Comparison of ENCODE assay signal across 8 mouse cellular contexts in genomic region chr6:52211170-52211935, GRCm38 (mm10). TPM values are rescaled to one million over a fixed set of nuclear protein-coding genes. Genes with fewer than 3 reads are reported as not detected.
DNase-seq lines count a peak whose midpoint lies in the region; ATAC-seq and TF ChIP-seq lines count a peak whose summit lies in the region.

No protein-coding gene starts in this region.

- WGBS in kidney, adult 2 months = under 1% methylated on average over 37 of the region's 37 CpGs
- 2% methylated on average over 34 of the region's 37 CpGs for whole genome bisulfite sequencing in liver, embryonic 12.5 days (ENCODE audit: insufficient replicate concordance)
- under 1% methylated on average over 37 of the region's 37 CpGs for WGBS in midbrain, postnatal 0 days
- WGBS in stomach, embryonic 14.5 days = 2% methylated on average over 37 of the region's 37 CpGs

- no peaks in the 10 kb centered on the region for H3K27me3 ChIP-seq in kidney, adult 2 months (replicated peaks; ENCODE audit: control insufficient read depth, insufficient read depth, low read length)
- peaks cover 100% of the 10 kb centered on the region for H3K27me3 ChIP-seq in liver, embryonic 12.5 days (replicated peaks)
- peaks cover 96% of the 10 kb centered on the region for H3K27me3 ChIP-seq in midbrain, postnatal 0 days (ENCODE audit: insufficient read depth, low read length)
- peaks cover 36% of the 10 kb centered on the region for H3K27me3 ChIP-seq in stomach, embryonic 14.5 days (ENCODE audit: control insufficient read depth, insufficient read depth, low read length)

- ATAC-seq in liver, embryonic 12.5 days = no peak
- peak; percentile 58; the same call in 1 of the 2 replicates for ATAC-seq in midbrain, postnatal 0 days (ENCODE audit: low FRiP score)
- ATAC-seq in stomach, embryonic 14.5 days (ENCODE audit: insufficient number of reproducible peaks, insufficient read depth, low FRiP score, low read depth) = peak; percentile 19; the same call in 1 of the 2 replicates

- peak overlapping the region; percentile 99 for H3K27ac ChIP-seq in kidney, adult 2 months (ENCODE audit: insufficient read depth, low read depth, low read length)
- H3K27ac ChIP-seq in liver, embryonic 12.5 days = no peak overlapping the region
- H3K27ac ChIP-seq in midbrain, postnatal 0 days (ENCODE audit: low read depth, low read length) = no peak overlapping the region
- peak overlapping the region; percentile 84; the same call in 1 of the 2 replicates for H3K27ac ChIP-seq in stomach, embryonic 14.5 days (ENCODE audit: low read length)

- peak; percentile 56 for TF ChIP-seq POLR2A in kidney, adult 2 months (IDR thresholded peaks at IDR 0.05; ENCODE audit: low read depth, low read length)

- H3K4me2 ChIP-seq in liver, embryonic 12.5 days = peak overlapping the region; percentile 52
- H3K4me2 ChIP-seq in midbrain, postnatal 0 days (ENCODE audit: low read depth, low read length, poor library complexity, severe bottlenecking) = no peak overlapping the region
- peak overlapping the region; percentile 78 for H3K4me2 ChIP-seq in stomach, embryonic 14.5 days (replicated peaks; ENCODE audit: low read depth, low read length)

- no peaks in the 10 kb centered on the region for H3K36me3 ChIP-seq in kidney, adult 2 months (ENCODE audit: control insufficient read depth, insufficient read depth, low read length)
- H3K36me3 ChIP-seq in liver, embryonic 12.5 days = no peaks in the 10 kb centered on the region
- H3K36me3 ChIP-seq in midbrain, postnatal 0 days (ENCODE audit: insufficient read depth, low read length) = no peaks in the 10 kb centered on the region
- no peaks in the 10 kb centered on the region for H3K36me3 ChIP-seq in stomach, embryonic 14.5 days (ENCODE audit: control insufficient read depth, insufficient read depth, low read length)

- DNase-seq in ovary, postnatal 10 days (ENCODE audit: low spot score) = peak; percentile 65
- no peak for DNase-seq in ovary, adult 18-20 months (ENCODE audit: low spot score)
- peak; percentile 87 for DNase-seq in embryo, embryonic 10 days (ENCODE audit: low spot score)
- DNase-seq in heart, adult 8-10 months (ENCODE audit: low spot score) = peak; percentile 49
- DNase-seq in kidney, adult 2 months = peak; percentile 92
- peak; percentile 86 for DNase-seq in midbrain, postnatal 0 days (ENCODE audit: low spot score)

- peaks cover 21% of the 10 kb centered on the region for H3K4me1 ChIP-seq in kidney, adult 2 months (ENCODE audit: control insufficient read depth, insufficient read depth, low read length)
- peaks cover 10% of the 10 kb centered on the region for H3K4me1 ChIP-seq in liver, embryonic 12.5 days
- no peaks in the 10 kb centered on the region for H3K4me1 ChIP-seq in midbrain, postnatal 0 days (ENCODE audit: insufficient read depth, low read length)
- no peaks in the 10 kb centered on the region for H3K4me1 ChIP-seq in stomach, embryonic 14.5 days (ENCODE audit: control insufficient read depth, insufficient read depth, low read length)

- H3K9ac ChIP-seq in liver, embryonic 12.5 days = no peak overlapping the region
- no peak overlapping the region for H3K9ac ChIP-seq in midbrain, postnatal 0 days (replicated peaks; ENCODE audit: low read length, poor library complexity, severe bottlenecking)
- H3K9ac ChIP-seq in stomach, embryonic 14.5 days (replicated peaks; ENCODE audit: low read depth, low read length) = peak overlapping the region; percentile 62

- TF ChIP-seq CTCF in kidney, adult 2 months (conservative IDR thresholded peaks at IDR 0.05; ENCODE audit: insufficient read depth, insufficient read length, low read depth, low read length) = peak; percentile 71
- peak; percentile 76 for TF ChIP-seq CTCF in midbrain, postnatal 0 days (IDR thresholded peaks at IDR 0.05)

- H3K4me3 ChIP-seq in kidney, adult 2 months (ENCODE audit: insufficient read depth, low read depth, low read length) = peak overlapping the region; percentile 87
- H3K4me3 ChIP-seq in liver, embryonic 12.5 days = peak overlapping the region; percentile 23; the same call in 1 of the 2 replicates
- no peak overlapping the region for H3K4me3 ChIP-seq in midbrain, postnatal 0 days (ENCODE audit: low read depth, low read length)
- peak overlapping the region; percentile 47 for H3K4me3 ChIP-seq in stomach, embryonic 14.5 days (ENCODE audit: low read depth, low read length)

- no peaks in the 10 kb centered on the region for H3K9me3 ChIP-seq in liver, embryonic 12.5 days (replicated peaks)
- H3K9me3 ChIP-seq in midbrain, postnatal 0 days (ENCODE audit: low read length) = no peaks in the 10 kb centered on the region
- no peaks in the 10 kb centered on the region for H3K9me3 ChIP-seq in stomach, embryonic 14.5 days (ENCODE audit: control insufficient read depth, low read depth, low read length)

RNA-seq across cellular contexts. Expression of gene Hoxa3, which starts 1.8 kb away (rescaled TPM):
- under 1 TPM; 0.16 to 0.89 (median 0.31) TPM for total RNA-seq in heart, adult 8-10 months (2022)
- 7.4 and 7.6 TPM in 2 replicates for polyA plus RNA-seq in kidney, adult 2 months (2012; rRNA removed)
- 0.97 and 1.2 TPM in 2 replicates for polyA plus RNA-seq in liver, embryonic 12.5 days (2016; fragmentation: Nextera tagmentation; extraction: Ambion mirVana)
- 1.6 TPM in 1 of 2 replicates, not detected in the other for total RNA-seq in midbrain, postnatal 0 days (2014; rRNA removed)
- not detected in 2 replicates for polyA plus RNA-seq in midbrain, postnatal 0 days (2015; fragmentation: Nextera tagmentation; extraction: Ambion mirVana)
- polyA plus RNA-seq in stomach, embryonic 14.5 days (2014; fragmentation: Nextera tagmentation; extraction: Ambion mirVana) = 15.5 and 16.0 TPM in 2 replicates

RNA-seq across cellular contexts. Expression of gene Gm28308, which starts 1.8 kb away (rescaled TPM):
- total RNA-seq in heart, adult 8-10 months (2022) = under 1 TPM in 1 of 4 experiments, not detected in 3; 0.54 TPM
- polyA plus RNA-seq in kidney, adult 2 months (2012; rRNA removed) = 0.78 and 2.9 TPM in 2 replicates
- not detected in 2 replicates for polyA plus RNA-seq in liver, embryonic 12.5 days (2016; fragmentation: Nextera tagmentation; extraction: Ambion mirVana)
- not detected in 2 replicates for total RNA-seq in midbrain, postnatal 0 days (2014; rRNA removed)
- polyA plus RNA-seq in midbrain, postnatal 0 days (2015; fragmentation: Nextera tagmentation; extraction: Ambion mirVana) = not detected in 2 replicates
- polyA plus RNA-seq in stomach, embryonic 14.5 days (2014; fragmentation: Nextera tagmentation; extraction: Ambion mirVana) = not detected in 2 replicates

RNA-seq across cellular contexts. Expression of gene Hoxa6, which starts 2.8 kb away (rescaled TPM):
- not detected for total RNA-seq in heart, adult 8-10 months (2022)
- 2.4 and 3.4 TPM in 2 replicates for polyA plus RNA-seq in kidney, adult 2 months (2012; rRNA removed)
- polyA plus RNA-seq in liver, embryonic 12.5 days (2016; fragmentation: Nextera tagmentation; extraction: Ambion mirVana) = 0.14 and 0.20 TPM in 2 replicates
- not detected in 2 replicates for total RNA-seq in midbrain, postnatal 0 days (2014; rRNA removed)
- polyA plus RNA-seq in midbrain, postnatal 0 days (2015; fragmentation: Nextera tagmentation; extraction: Ambion mirVana) = not detected in 2 replicates
- 3.4 TPM in 2 replicates for polyA plus RNA-seq in stomach, embryonic 14.5 days (2014; fragmentation: Nextera tagmentation; extraction: Ambion mirVana)

RNA-seq across cellular contexts. Expression of gene Hoxa5, which starts 7.0 kb away (rescaled TPM):
- under 1 TPM; 0.41 to 0.69 (median 0.57) TPM for total RNA-seq in heart, adult 8-10 months (2022)
- polyA plus RNA-seq in kidney, adult 2 months (2012; rRNA removed) = 6.9 and 8.1 TPM in 2 replicates
- polyA plus RNA-seq in liver, embryonic 12.5 days (2016; fragmentation: Nextera tagmentation; extraction: Ambion mirVana) = 2.1 and 3.1 TPM in 2 replicates
- total RNA-seq in midbrain, postnatal 0 days (2014; rRNA removed) = 10.4 TPM in 1 of 2 replicates, not detected in the other
- polyA plus RNA-seq in midbrain, postnatal 0 days (2015; fragmentation: Nextera tagmentation; extraction: Ambion mirVana) = not detected in 2 replicates
- 24.4 and 27.1 TPM in 2 replicates for polyA plus RNA-seq in stomach, embryonic 14.5 days (2014; fragmentation: Nextera tagmentation; extraction: Ambion mirVana)

RNA-seq across cellular contexts. Expression of gene Hoxa7, which starts 10.3 kb away (rescaled TPM):
- total RNA-seq in heart, adult 8-10 months (2022) = under 1 TPM in 3 of 4 experiments, not detected in 1; 0.19 to 0.55 (median 0.31) TPM
- 44.1 and 45.9 TPM in 2 replicates for polyA plus RNA-seq in kidney, adult 2 months (2012; rRNA removed)
- polyA plus RNA-seq in liver, embryonic 12.5 days (2016; fragmentation: Nextera tagmentation; extraction: Ambion mirVana) = 0.74 and 0.81 TPM in 2 replicates
- total RNA-seq in midbrain, postnatal 0 days (2014; rRNA removed) = not detected in 2 replicates
- not detected in 2 replicates for polyA plus RNA-seq in midbrain, postnatal 0 days (2015; fragmentation: Nextera tagmentation; extraction: Ambion mirVana)
- polyA plus RNA-seq in stomach, embryonic 14.5 days (2014; fragmentation: Nextera tagmentation; extraction: Ambion mirVana) = 13.7 and 13.9 TPM in 2 replicates

Comparison
In these comparisons a context has a peak if more than half of its experiments do, and no peak if none do; other contexts are left out.
1. H3K27ac ChIP-seq: peak in kidney, adult 2 months (single experiment) and stomach, embryonic 14.5 days (single experiment); none in liver, embryonic 12.5 days (single experiment) and midbrain, postnatal 0 days (single experiment).